Mouse (Mus musculus): ENCODE results near the gene Mga.

GRCm38 (mm10) chr2:120012924-120013323 is 115.9 kb downstream of the Mga start:
- TF ChIP-seq CTCF (IDR thresholded peaks at IDR 0.05) (no peak), EP300 (IDR thresholded peaks at IDR 0.05) (no peak)
